Mouse (Mus musculus): ENCODE results near the gene Pom121l2.

The Pom121l2 gene

DNA sequence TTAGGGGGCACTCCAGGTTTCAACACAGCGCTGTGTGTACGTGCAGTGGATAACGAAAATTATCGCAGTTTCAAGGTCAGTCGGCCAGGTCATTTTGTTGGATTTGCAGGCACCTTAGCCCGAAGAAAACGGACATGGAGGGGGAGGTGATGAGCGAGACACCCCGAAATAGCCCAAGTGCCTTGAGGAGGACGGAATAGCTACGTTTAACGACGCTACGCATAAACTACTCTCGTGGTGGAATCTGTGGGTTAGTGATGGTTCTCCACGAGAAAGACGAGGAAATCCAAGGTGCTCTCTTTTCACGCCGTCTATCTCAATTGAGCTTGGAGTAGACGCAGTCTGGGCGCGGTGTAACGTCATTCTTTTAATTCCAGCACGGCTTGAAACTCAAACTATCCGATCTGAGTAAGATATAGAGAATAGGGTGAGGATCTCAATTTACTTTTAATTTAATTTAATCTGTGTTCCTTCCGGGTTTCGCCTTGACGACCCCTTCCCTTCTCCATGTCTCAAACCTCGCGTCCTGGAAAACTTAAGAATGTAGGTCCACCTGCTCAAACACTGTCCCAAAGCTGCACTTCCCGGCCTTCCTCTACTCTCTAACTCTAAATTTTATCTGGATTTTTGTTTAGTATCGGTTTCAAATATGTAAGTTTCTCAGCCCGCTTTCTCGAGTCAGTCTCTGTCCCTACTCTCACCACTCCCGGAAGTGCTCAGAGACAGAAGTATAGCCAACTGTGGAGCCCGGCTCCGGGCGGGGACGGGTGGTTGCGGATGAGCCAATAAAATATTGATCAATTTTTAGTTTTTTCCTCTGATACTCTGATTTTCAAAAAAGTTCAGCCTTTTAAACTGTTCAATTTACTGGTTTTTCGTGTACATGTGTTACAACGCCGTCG lies 39.2 kb downstream of the Pom121l2 start:
- no peak for DNase-seq (ENCODE audit: low spot score)

- DNase-seq (ENCODE audit: low spot score) = peak; percentile 56
Measured at GRCm38 (mm10) chr13:22020901-22021339, 39.9 kb downstream of the Pom121l2 start.

GRCm38 (mm10) chr13:22021581-22021980 lies 40.6 kb downstream of the Pom121l2 start:
- no peak for DNase-seq (ENCODE audit: low spot score)

DNA sequence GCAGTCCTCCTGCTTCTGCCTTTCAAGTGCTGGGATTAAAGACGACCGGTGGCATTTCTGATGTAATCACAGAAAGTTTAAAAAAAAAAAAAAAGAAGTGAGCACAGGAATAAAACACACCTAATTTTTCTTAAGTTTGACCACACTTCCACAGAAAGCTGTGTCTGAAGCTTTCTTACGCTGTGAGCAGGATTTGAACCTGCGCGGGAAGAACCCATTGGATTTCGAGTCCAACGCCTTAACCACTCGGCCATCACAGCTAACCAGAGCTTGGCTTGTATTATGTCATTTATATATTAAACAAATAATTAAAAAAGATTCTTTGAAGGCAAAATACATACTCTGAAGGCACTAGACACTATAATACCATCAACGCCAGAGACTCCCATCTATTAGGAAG lies 41.2 kb downstream of the Pom121l2 start:
- DNase-seq (ENCODE audit: low spot score) = peak; percentile 64

- peak; percentile 81 for DNase-seq (ENCODE audit: low spot score)
Measured at GRCm38 (mm10) chr13:22026058-22027031, 45.4 kb downstream of the Pom121l2 start.

DNA sequence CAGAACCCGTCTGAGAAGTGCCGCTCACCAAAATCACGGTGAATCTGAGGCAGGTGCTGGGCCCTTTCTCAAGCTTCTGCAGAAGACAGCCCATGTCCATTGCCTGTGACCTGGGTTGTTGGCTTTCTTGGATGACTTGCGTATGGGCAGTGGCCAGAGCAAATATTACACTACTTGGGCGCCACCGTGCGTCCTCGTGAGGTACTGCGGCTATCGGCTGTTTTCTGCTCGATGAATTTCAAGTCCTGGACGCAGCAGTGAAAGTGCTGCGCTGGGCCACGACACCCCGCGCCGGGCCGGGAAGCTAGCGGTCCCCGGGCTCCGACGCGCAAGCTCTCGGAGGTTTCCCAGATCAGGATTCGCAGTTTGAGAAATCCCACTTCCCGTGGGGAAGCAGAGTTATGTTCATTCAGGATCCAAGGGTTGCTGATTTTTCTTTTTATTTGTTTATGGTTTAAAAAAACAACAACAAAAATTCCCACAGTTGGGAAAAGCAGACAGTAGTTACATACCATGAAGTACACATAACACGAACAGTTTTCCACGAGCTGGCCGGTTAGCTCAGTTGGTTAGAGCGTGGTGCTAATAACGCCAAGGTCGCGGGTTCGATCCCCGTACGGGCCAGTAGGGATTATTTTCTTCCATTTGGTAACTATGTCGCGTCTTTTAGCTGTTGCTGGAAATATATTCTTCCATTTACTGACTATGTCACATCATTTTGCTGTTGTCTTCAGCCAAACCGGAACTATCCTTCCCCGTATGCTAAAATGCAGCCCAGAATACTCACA lies 47.9 kb downstream of the Pom121l2 start:
- peak; percentile 92 for DNase-seq (ENCODE audit: low spot score)

DNA sequence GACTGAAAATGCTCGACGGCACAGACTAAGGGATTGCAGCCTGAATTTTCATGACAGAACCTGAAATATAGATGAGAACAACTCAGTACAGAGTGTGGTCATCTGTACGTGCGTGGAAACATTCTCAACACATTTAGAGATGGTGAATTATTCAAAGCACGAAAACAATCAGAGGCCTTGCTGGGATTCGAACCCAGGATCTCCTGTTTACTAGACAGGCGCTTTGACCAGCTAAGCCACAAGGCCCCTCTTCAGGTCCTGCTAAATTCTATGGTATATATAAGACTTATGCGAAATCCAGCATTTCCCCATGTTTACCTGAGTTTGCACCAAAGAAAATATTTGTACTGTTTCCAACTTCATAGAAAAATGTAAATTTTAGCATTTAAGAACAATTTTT lies 48.9 kb downstream of the Pom121l2 start:
- no peak for DNase-seq (ENCODE audit: low spot score)

- DNase-seq (ENCODE audit: low spot score) = no peak
Measured at GRCm38 (mm10) chr13:22030493-22030892, 49.5 kb downstream of the Pom121l2 start.

- no peak for DNase-seq (ENCODE audit: low spot score)
Measured at GRCm38 (mm10) chr13:22033741-22034442, 52.9 kb downstream of the Pom121l2 start.

DNA sequence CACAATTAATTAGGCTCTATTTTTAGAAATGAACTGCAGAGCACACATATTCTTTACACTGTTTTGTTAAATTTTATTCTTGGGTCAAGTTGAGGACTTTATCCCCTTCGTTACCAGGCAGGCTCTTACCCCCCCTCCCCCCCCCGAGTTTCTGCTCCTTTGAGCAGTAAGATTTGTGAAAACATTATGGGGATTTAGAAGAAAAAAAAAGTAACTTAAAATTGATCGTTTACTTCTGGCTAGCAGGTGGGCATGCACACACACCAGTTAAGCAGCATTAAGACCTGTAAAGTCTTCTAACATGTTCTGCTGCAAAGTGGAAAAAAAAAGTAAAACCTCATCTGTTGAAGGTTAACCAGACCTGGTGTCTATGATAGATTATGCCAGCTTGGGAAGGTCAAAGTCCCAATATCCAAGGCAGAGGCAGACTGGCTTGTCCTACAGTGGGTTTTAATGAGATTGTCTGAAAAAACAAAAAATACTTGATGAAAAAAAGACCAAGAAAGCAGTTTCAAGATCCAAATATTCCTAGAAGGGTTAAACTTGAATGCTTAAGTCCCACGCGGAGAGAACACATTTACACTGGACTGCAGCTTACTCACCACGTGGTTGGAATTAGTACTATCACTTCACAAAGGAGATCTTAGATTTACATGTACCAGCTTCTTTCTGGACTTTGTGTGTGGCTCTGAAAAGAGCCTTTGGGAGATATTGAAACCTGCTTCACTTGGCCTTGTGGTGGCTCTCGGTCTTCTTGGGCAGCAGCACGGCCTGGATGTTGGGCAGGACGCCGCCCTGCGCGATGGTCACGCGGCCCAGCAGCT lies 53.7 kb downstream of the Pom121l2 start:
- DNase-seq (ENCODE audit: low spot score) = no peak

GRCm38 (mm10) chr13:22035267-22036148 lies 54.5 kb downstream of the Pom121l2 start, which contains the start of the genes Hist1h2ah and Hist1h2bk:
Gene Hist1h2ah (minus strand): TSS chr13:22035568.
Gene Hist1h2bk (plus strand): TSS chr13:22035870.
- DNase-seq (ENCODE audit: low spot score) = peak; percentile 69

GRCm38 (mm10) chr13:22036149-22036956 lies 55.4 kb downstream of the Pom121l2 start:
- no peak for DNase-seq (ENCODE audit: low spot score)

- no peak for DNase-seq (ENCODE audit: low spot score)
Measured at GRCm38 (mm10) chr13:22036986-22037385, 56.0 kb downstream of the Pom121l2 start.

- no peak for DNase-seq (ENCODE audit: low spot score)
Measured at GRCm38 (mm10) chr13:22037415-22037814, 56.4 kb downstream of the Pom121l2 start.
